Mouse (Mus musculus): ENCODE data around the gene Retreg3.

GRCm38 (mm10) chr11:101078121-101078520 is 41.6 kb downstream of the Retreg3 start, which contains the start of gene Hsd17b1:
- TF ChIP-seq CTCF (IDR thresholded peaks at IDR 0.05; ENCODE audit: borderline replicate concordance, insufficient read depth, low read depth, low read length), result no peak
- no peak for TF ChIP-seq POLR2A (IDR thresholded peaks at IDR 0.05; ENCODE audit: borderline replicate concordance, insufficient read depth, low read length)

All from cerebellum, adult 2 months (tissue).